Mouse (Mus musculus): ENCODE results near the gene Pacs2. TPM values are rescaled to one million over a fixed set of nuclear protein-coding genes. Genes with fewer than 3 reads are reported as not detected.

Pacs2 gene
- polyA plus RNA-seq, 1 experiment from 2014 or later, result 54.3 TPM

DNA sequence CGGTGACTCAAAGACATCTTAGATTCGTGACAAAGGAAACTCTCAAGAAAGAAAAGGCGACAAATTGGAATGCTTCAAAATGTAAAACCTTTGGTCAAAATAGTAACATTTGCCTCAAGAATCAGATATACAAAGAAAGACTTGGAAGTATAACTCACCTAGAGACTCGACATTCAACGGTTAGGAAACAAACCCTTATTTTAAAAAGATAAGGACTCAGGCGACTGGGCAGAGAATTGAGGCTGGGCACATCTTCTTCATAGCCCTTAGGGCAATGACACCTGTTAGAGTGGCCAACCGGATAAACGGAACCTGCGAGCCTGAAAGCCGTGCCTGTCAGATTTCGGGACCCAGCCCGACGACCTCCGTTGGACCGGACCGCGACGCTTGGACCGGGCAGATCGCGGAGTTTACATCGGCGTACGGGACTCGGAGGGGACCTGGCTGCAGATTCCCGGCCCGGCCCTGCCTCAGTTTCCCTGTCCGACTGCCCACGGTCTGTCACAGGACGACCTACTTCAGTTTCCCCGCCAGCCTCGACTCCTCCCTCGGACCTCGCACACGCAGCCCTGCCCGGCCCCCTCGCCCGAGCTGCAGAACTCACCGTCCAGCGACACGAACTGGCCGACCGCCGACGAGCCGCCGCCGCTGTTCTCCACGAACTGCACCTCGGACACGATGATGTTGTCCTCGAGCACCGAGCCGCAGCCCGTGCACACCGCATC, 14.6 kb upstream of the Pacs2 start:
- WGBS (ENCODE audit: missing documents), result under 1% methylated on average over 56 of the region's 56 CpGs
- peaks cover 52% of the 10 kb centered on the region for H3K79me2 ChIP-seq (ENCODE audit: inconsistent target)
- no peak overlapping the region for H3K27ac ChIP-seq
- H3K4me3 ChIP-seq (ENCODE audit: inconsistent target), result peak overlapping the region; percentile 63
- H3K36me3 ChIP-seq (ENCODE audit: inconsistent target), result no peaks in the 10 kb centered on the region

DNA sequence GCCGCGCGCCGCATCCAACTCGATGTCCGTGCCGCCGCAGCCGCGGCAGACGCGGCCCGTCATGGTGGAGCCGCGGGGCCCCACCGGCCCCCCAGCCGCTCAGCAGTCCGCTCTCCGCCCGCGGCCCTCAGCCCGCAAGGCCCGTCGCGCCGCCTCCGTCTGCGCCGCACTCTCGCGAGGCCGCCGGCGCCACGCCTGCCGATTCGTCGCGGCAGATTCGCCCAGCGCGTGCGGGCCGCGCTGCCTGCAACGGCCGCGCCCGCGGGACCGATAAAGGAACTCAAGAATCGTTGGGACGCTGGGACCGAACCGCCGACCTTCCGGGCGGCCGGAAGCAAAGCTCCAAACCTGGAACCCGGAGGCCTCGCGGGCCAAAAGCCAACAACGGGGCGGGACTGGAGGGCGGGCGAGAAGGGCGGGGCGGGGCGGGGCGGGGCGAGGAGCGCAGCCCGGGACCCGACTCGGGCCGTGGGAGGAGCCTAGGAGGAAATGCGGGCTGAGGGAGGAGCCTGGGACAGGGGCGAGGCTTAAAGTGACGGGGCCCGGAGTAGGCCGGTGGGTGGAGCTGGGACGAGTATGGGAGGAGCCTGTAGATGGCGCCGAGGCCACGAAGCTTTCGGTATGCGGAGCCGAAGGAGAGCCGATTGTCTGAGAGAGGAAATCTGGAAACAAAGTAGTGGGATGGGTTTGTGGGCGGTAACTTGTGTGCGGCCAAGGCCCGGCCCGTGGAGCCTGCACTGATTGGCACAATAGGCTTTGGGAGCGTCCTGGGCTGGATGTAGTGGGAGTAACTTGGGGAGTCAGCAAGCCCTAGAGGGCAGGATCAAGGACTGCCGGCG, 13.8 kb upstream of the Pacs2 start, which contains the start of gene Brf1:
Gene Brf1 (minus strand): TSS at position 411 of the 839 bp plus-strand sequence.
- peak within 1 kb of the TSS; percentile 63 for H3K4me3 ChIP-seq (ENCODE audit: inconsistent target)
- H3K27ac ChIP-seq, result peak within 1 kb of the TSS; percentile 68
- H3K36me3 ChIP-seq (ENCODE audit: inconsistent target), result no peaks in the 10 kb centered on the region
- WGBS (ENCODE audit: missing documents), result under 1% methylated on average over 89 of the region's 96 CpGs
- H3K79me2 ChIP-seq (ENCODE audit: inconsistent target), result peaks cover 45% of the 10 kb centered on the region

GRCm38 (mm10) chr12:113001133-113001474, 13.2 kb upstream of the Pacs2 start:
- Histone ChIP-seq H3K79me2 (ENCODE audit: inconsistent target) (peaks cover 39% of the 10 kb centered on the region), H3K27ac (peak overlapping the region; percentile 68), H3K36me3 (ENCODE audit: inconsistent target) (no peaks in the 10 kb centered on the region), H3K4me3 (ENCODE audit: inconsistent target) (peak overlapping the region; percentile 62)
- 0% methylated on average over 5 of the region's 5 CpGs for WGBS (ENCODE audit: missing documents)

GRCm38 (mm10) chr12:113002667-113003066, 11.6 kb upstream of the Pacs2 start:
- Histone ChIP-seq H3K79me2 (ENCODE audit: inconsistent target) (peaks cover 23% of the 10 kb centered on the region), H3K4me3 (ENCODE audit: inconsistent target) (no peak overlapping the region), H3K36me3 (ENCODE audit: inconsistent target) (no peaks in the 10 kb centered on the region), H3K27ac (no peak overlapping the region)
- WGBS (ENCODE audit: missing documents), result 49% methylated on average over 2 of the region's 2 CpGs

- 95% methylated on average over 8 of the region's 8 CpGs for WGBS (ENCODE audit: missing documents)
- Histone ChIP-seq H3K36me3 (ENCODE audit: inconsistent target) (no peaks in the 10 kb centered on the region), H3K27ac (no peak overlapping the region), H3K79me2 (ENCODE audit: inconsistent target) (peaks cover 10% of the 10 kb centered on the region), H3K4me3 (ENCODE audit: inconsistent target) (no peak overlapping the region)
These were observed 10.3 kb upstream of the Pacs2 start for GRCm38 (mm10) chr12:113004011-113004410.

GRCm38 (mm10) chr12:113004993-113005392, 9.3 kb upstream of the Pacs2 start:
- Histone ChIP-seq H3K27ac (no peak overlapping the region), H3K4me3 (ENCODE audit: inconsistent target) (no peak overlapping the region), H3K79me2 (ENCODE audit: inconsistent target) (no peaks in the 10 kb centered on the region), H3K36me3 (ENCODE audit: inconsistent target) (no peaks in the 10 kb centered on the region)
- 23% methylated on average over 4 of the region's 4 CpGs for WGBS (ENCODE audit: missing documents)

GRCm38 (mm10) chr12:113011702-113012360, 2.5 kb upstream of the Pacs2 start:
- Histone ChIP-seq H3K4me3 (ENCODE audit: inconsistent target) (no peak overlapping the region), H3K36me3 (ENCODE audit: inconsistent target) (no peaks in the 10 kb centered on the region), H3K79me2 (ENCODE audit: inconsistent target) (peaks cover 21% of the 10 kb centered on the region), H3K27ac (no peak overlapping the region)
- 45% methylated on average over 6 of the region's 6 CpGs for WGBS (ENCODE audit: missing documents)

GRCm38 (mm10) chr12:113012443-113012842, 1.9 kb upstream of the Pacs2 start:
- no peak overlapping the region for H3K27ac ChIP-seq
- no peak overlapping the region for H3K4me3 ChIP-seq (ENCODE audit: inconsistent target)
- H3K79me2 ChIP-seq (ENCODE audit: inconsistent target), result peaks cover 27% of the 10 kb centered on the region
- no peaks in the 10 kb centered on the region for H3K36me3 ChIP-seq (ENCODE audit: inconsistent target)
- 21% methylated on average over 5 of the region's 5 CpGs for WGBS (ENCODE audit: missing documents)

DNA sequence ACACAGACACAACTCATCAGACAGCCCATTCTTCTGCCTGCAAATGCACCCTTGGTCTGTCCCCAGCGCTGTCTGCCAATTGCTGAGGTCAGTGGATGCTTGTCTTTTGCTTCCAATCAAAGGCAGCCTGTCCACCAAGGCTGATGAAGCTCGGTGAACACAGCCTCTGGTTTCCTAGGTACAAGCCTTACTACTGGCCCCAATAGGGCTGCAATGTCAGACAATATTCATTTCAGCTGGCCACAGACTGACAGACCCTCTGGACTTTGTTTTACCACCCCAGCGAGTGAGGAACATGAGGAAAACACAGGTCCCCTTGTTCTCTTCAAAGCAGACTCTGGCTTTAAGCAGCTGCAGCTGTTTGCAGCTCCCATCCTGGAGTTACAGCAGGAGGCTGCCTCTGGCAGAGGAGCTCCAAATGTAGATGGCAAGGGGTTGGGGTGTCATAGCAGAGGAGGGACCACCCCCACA, 1.3 kb upstream of the Pacs2 start:
- peaks cover 33% of the 10 kb centered on the region for H3K79me2 ChIP-seq (ENCODE audit: inconsistent target)
- 79% methylated on average over 3 of the region's 3 CpGs for WGBS (ENCODE audit: missing documents)
- H3K4me3 ChIP-seq (ENCODE audit: inconsistent target), result no peak overlapping the region
- H3K36me3 ChIP-seq (ENCODE audit: inconsistent target), result no peaks in the 10 kb centered on the region
- H3K27ac ChIP-seq, result no peak overlapping the region

DNA sequence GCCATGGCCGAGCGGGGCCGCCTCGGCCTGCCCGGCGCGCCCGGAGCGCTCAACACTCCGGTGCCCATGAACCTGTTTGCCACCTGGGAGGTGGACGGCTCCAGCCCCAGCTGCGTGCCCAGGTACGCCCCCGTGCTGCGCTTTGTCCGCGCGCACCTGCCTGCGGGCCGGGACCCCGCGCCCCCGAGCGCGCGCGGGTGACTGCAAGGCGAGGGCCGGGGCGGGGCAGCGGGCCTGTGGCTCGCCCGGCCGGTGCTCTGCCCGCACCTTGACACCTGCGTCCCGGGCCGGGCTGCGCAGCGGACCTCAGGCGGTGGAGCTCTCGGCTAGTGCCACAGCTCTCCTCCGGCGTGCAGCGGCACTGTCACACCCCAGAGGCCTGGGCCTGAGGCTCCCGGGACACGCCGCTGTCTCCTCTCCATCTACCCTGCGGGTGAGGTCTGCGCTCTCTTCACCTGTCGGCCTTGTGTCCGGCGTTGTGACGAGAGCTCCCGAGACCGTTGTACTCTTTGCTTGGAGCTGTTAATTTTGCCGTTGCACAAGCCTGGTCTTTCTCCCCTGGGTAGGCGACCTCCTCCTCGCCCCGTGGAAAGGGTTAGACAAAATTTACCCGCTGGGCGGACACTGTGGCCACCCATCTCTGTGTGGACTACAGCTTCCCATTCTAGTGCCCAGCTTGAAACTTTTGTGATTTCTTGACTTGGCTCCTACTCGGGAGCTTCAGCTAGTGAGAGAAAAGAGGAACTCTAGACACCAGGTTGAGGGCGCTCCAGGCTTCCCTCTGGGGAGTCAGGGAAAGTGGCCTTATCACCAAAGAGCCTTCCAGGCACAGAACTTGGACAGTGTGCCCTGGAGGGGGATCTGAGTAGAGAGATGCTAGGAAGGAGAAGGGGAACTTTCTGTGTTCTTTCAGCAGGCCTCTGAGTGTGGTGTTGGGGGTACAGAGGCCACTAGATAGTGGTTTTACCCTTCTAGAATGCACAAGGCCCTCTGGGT, 551 bp downstream of the Pacs2 start:
- Histone ChIP-seq H3K79me2 (ENCODE audit: inconsistent target) (peaks cover 51% of the 10 kb centered on the region), H3K4me3 (ENCODE audit: inconsistent target) (peak overlapping the region; percentile 73), H3K27ac (peak overlapping the region; percentile 70), H3K36me3 (ENCODE audit: inconsistent target) (no peaks in the 10 kb centered on the region)
- WGBS (ENCODE audit: missing documents), result under 1% methylated on average over 54 of the region's 64 CpGs

- H3K36me3 ChIP-seq (ENCODE audit: inconsistent target), result 0 out of 2 replicates have a peak, but pooled peaks cover 4% of the 10 kb centered on the region
- WGBS (ENCODE audit: missing documents), result 80% methylated on average over 4 of the region's 4 CpGs
- peaks cover 62% of the 10 kb centered on the region for H3K79me2 ChIP-seq (ENCODE audit: inconsistent target)
- H3K27ac ChIP-seq, result peak overlapping the region; percentile 70; the same call in 1 of the 2 replicates
- peak overlapping the region; percentile 73; the same call in 1 of the 2 replicates for H3K4me3 ChIP-seq (ENCODE audit: inconsistent target)
These were observed 1.6 kb downstream of the Pacs2 start for GRCm38 (mm10) chr12:113015956-113016355.

DNA sequence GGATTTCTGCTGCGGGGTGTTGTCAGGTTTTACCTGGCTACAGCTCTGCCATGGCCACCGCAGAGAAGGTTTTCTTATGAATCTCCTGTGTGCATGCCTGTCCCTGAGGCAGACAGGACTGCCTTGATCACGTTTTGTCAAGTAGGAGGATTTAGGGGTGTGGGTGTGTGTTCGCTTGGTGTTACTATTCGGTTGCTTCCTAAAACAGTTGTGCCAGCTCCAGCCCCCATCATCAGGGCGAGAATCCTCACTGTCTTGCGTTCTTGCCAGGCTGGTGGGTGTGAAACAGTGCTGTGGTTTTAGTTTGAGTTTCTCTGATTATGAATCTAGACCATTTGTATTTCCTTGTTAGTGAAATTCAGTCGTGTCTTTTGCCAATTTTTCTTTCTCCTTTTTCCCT, 2.7 kb downstream of the Pacs2 start:
- Histone ChIP-seq H3K27ac (peak overlapping the region; percentile 34), H3K4me3 (ENCODE audit: inconsistent target) (no peak overlapping the region), H3K79me2 (ENCODE audit: inconsistent target) (peaks cover 72% of the 10 kb centered on the region), H3K36me3 (ENCODE audit: inconsistent target) (0 out of 2 replicates have a peak, but pooled peaks cover 7% of the 10 kb centered on the region)
- WGBS (ENCODE audit: missing documents), result 48% methylated on average over 8 of the region's 8 CpGs

DNA sequence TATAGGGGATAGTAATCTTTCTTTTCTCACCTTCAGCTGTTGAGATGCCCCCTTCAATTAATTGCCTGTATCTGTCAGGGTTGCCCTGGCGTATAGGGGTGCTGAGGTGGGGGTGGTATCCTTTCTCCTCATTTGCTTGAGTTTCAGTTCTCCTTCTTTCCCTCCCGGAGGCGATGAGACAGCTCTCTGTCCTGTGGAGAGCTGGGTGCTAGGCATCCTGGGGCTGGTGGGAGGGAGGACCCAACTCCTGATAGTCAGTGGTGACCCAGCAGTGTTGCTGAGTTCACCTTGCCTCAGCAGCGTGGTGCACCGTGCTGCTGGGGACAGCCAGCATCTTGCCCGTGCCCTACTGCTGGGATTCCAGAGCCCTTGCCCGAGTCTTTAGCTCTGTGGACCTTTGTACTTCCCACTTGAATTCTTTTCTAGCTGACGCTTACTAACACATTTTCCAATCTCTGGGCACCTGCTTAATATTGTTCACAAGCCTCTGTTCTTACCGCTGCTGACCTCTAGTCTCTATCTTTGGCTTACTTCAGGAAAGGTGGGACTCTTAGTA, 3.2 kb downstream of the Pacs2 start:
- Histone ChIP-seq H3K4me3 (ENCODE audit: inconsistent target) (no peak overlapping the region), H3K27ac (peak overlapping the region; percentile 34), H3K36me3 (ENCODE audit: inconsistent target) (0 out of 2 replicates have a peak, but pooled peaks cover 7% of the 10 kb centered on the region), H3K79me2 (ENCODE audit: inconsistent target) (peaks cover 77% of the 10 kb centered on the region)
- 34% methylated on average over 9 of the region's 9 CpGs for WGBS (ENCODE audit: missing documents)
